ENCODE assay signal across 16 mouse cellular contexts in the genomic region with DNA sequence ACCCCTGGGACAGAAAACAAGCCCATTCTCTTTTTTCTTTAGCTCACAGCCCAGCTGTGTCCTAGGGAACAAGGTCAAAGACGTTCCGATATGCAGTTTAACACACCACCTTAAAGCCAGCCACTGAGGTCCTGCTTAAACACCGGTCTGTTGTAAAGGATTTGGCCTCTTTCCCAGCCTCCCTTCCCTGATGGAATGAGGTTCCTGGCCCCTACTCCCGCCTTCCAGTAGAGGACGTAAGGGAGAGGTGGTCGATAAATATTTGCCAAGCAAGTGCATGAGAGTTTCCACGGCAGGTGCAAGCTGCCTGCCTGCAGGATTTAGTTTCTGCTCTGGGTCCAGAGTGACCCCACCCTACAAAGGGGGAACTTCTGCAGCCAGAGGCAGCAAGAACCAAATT. TPM values are rescaled to one million over a fixed set of nuclear protein-coding genes. Genes with fewer than 3 reads are reported as not detected.
DNase-seq lines count a peak whose midpoint lies in the region; ATAC-seq and TF ChIP-seq lines count a peak whose summit lies in the region.
"Had no signal": no experiment of that assay in that cellular context is flagged by ENCODE, and none has a peak within 500 bp of the region (broad histone marks: within the 10 kb centered on the region; RNA-seq: fewer than 3 reads in every experiment).

No protein-coding gene starts in this region.

- DNase-seq in hindbrain, embryonic 11.5 days (ENCODE audit: low spot score), result no peak
- DNase-seq in brain, embryonic 14.5 days (ENCODE audit: low read depth), result peak; percentile 36
- DNase-seq in midbrain, postnatal 0 days (ENCODE audit: low spot score), result no peak
- no peak for DNase-seq in gastrocnemius, postnatal 4 days (ENCODE audit: low spot score in 2 of 2)
- DNase-seq in right cerebral cortex, postnatal 14 days, result no peak
- DNase-seq: cerebellum, adult 9-11 months; kidney, adult 8-10 months; kidney, postnatal 25 days; lung, adult 18-20 months; right cerebral cortex, postnatal 25 days; thymus, postnatal 36 days had no signal

- TF ChIP-seq POLR2A in brain, embryonic 14.5 days (IDR thresholded peaks at IDR 0.05; ENCODE audit: borderline replicate concordance, extremely low read depth, insufficient read depth, insufficient read length, poor library complexity, severe bottlenecking), result no peak

- H3K4me1 ChIP-seq in hindbrain, embryonic 15.5 days (replicated peaks), result peaks cover 62% of the 10 kb centered on the region
- peaks cover 16% of the 10 kb centered on the region; the same call in 1 of the 2 replicates for H3K4me1 ChIP-seq in hindbrain, embryonic 11.5 days (replicated peaks; ENCODE audit: control insufficient read depth, insufficient read depth, low read length)
- peaks cover 40% of the 10 kb centered on the region for H3K4me1 ChIP-seq in hindbrain, embryonic 16.5 days (ENCODE audit: control insufficient read depth, insufficient read depth, low read depth, low read length)
- peaks cover 23% of the 10 kb centered on the region; the same call in 1 of the 2 replicates for H3K4me1 ChIP-seq in midbrain, postnatal 0 days (ENCODE audit: insufficient read depth, low read length)

- H3K36me3 ChIP-seq in hindbrain, embryonic 15.5 days, result no peaks in the 10 kb centered on the region
- H3K36me3 ChIP-seq in hindbrain, embryonic 11.5 days (ENCODE audit: control insufficient read depth, insufficient read depth, low read length), result no peaks in the 10 kb centered on the region
- H3K36me3 ChIP-seq in hindbrain, embryonic 16.5 days (ENCODE audit: control insufficient read depth, insufficient read depth, low read length), result no peaks in the 10 kb centered on the region
- H3K36me3 ChIP-seq in midbrain, postnatal 0 days (ENCODE audit: insufficient read depth, low read length), result no peaks in the 10 kb centered on the region
- H3K36me3 ChIP-seq: G1E had no signal

- H3K27me3 ChIP-seq in hindbrain, embryonic 15.5 days, result 0 out of 2 replicates have a peak, but pooled peaks cover 4% of the 10 kb centered on the region
- peaks cover 6% of the 10 kb centered on the region for H3K27me3 ChIP-seq in hindbrain, embryonic 11.5 days (ENCODE audit: control insufficient read depth, insufficient read depth, low read length)
- peaks cover 11% of the 10 kb centered on the region for H3K27me3 ChIP-seq in hindbrain, embryonic 16.5 days (replicated peaks; ENCODE audit: control insufficient read depth, insufficient read depth, low read length)
- H3K27me3 ChIP-seq in midbrain, postnatal 0 days (ENCODE audit: insufficient read depth, low read length), result no peaks in the 10 kb centered on the region

- 47% methylated on average over 7 of the region's 7 CpGs for WGBS in hindbrain, embryonic 15.5 days
- 75% methylated on average over 7 of the region's 7 CpGs for WGBS in hindbrain, embryonic 11.5 days
- WGBS in hindbrain, embryonic 16.5 days, result 40% methylated on average over 7 of the region's 7 CpGs
- WGBS in midbrain, postnatal 0 days, result 49% methylated on average over 7 of the region's 7 CpGs

- no peak overlapping the region for H3K9ac ChIP-seq in hindbrain, embryonic 15.5 days
- no peak overlapping the region for H3K9ac ChIP-seq in hindbrain, embryonic 11.5 days (ENCODE audit: low read depth, low read length)
- H3K9ac ChIP-seq in hindbrain, embryonic 16.5 days (ENCODE audit: low read depth, low read length), result peak overlapping the region; percentile 18; the same call in 1 of the 2 replicates
- H3K9ac ChIP-seq in midbrain, postnatal 0 days (replicated peaks; ENCODE audit: low read length, poor library complexity, severe bottlenecking), result no peak overlapping the region

- peak; percentile 14; the same call in 1 of the 2 replicates for TF ChIP-seq CTCF in brain, embryonic 14.5 days (IDR thresholded peaks at IDR 0.05; ENCODE audit: borderline replicate concordance, extremely low read depth, insufficient read depth, insufficient read length)
- TF ChIP-seq CTCF in midbrain, postnatal 0 days (IDR thresholded peaks at IDR 0.05), result peak; percentile 12; the same call in 1 of the 2 replicates

- H3K4me2 ChIP-seq in hindbrain, embryonic 15.5 days, result peak overlapping the region; percentile 97
- H3K4me2 ChIP-seq in hindbrain, embryonic 11.5 days (replicated peaks; ENCODE audit: low read depth, low read length), result no peak overlapping the region
- peak overlapping the region; percentile 87 for H3K4me2 ChIP-seq in hindbrain, embryonic 16.5 days (ENCODE audit: low read length)
- H3K4me2 ChIP-seq in midbrain, postnatal 0 days (ENCODE audit: low read depth, low read length, poor library complexity, severe bottlenecking), result peak overlapping the region; percentile 29

- no peak overlapping the region for H3K27ac ChIP-seq in hindbrain, embryonic 15.5 days (replicated peaks)
- no peak overlapping the region for H3K27ac ChIP-seq in hindbrain, embryonic 11.5 days (ENCODE audit: low read depth, low read length)
- H3K27ac ChIP-seq in hindbrain, embryonic 16.5 days (ENCODE audit: low read depth, low read length), result no peak overlapping the region
- no peak overlapping the region for H3K27ac ChIP-seq in midbrain, postnatal 0 days (ENCODE audit: low read depth, low read length)

- no peaks in the 10 kb centered on the region for H3K9me3 ChIP-seq in hindbrain, embryonic 15.5 days
- H3K9me3 ChIP-seq in hindbrain, embryonic 11.5 days (ENCODE audit: control insufficient read depth, low read length), result no peaks in the 10 kb centered on the region
- no peaks in the 10 kb centered on the region for H3K9me3 ChIP-seq in hindbrain, embryonic 16.5 days (ENCODE audit: control insufficient read depth, low read length)
- H3K9me3 ChIP-seq in midbrain, postnatal 0 days (ENCODE audit: low read length), result no peaks in the 10 kb centered on the region

- ATAC-seq in hindbrain, embryonic 15.5 days (ENCODE audit: low FRiP score, low read depth), result no peak
- no peak for ATAC-seq in hindbrain, embryonic 11.5 days (ENCODE audit: low FRiP score)
- no peak for ATAC-seq in hindbrain, embryonic 16.5 days
- ATAC-seq in midbrain, postnatal 0 days (ENCODE audit: low FRiP score), result no peak
- ATAC-seq: forebrain, embryonic 14.5 days had no signal

- H3K4me3 ChIP-seq in hindbrain, embryonic 15.5 days, result no peak overlapping the region
- no peak overlapping the region for H3K4me3 ChIP-seq in hindbrain, embryonic 11.5 days (ENCODE audit: low read depth, low read length)
- no peak overlapping the region for H3K4me3 ChIP-seq in hindbrain, embryonic 16.5 days (ENCODE audit: low read length)
- no peak overlapping the region for H3K4me3 ChIP-seq in midbrain, postnatal 0 days (ENCODE audit: low read depth, low read length)
- H3K4me3 ChIP-seq: myocyte had no signal

RNA-seq across cellular contexts. Expression of a gene that starts 4.9 kb away (rescaled TPM):
- 4.7 and 4.9 TPM in 2 replicates for polyA plus RNA-seq in hindbrain, embryonic 15.5 days (2015; fragmentation: Nextera tagmentation; extraction: Ambion mirVana)
- 2.9 and 4.2 TPM in 2 replicates for polyA plus RNA-seq in hindbrain, embryonic 11.5 days (2014; fragmentation: Nextera tagmentation; extraction: Ambion mirVana)
- 2.1 and 6.7 TPM in 2 replicates for polyA plus RNA-seq in brain, embryonic 14.5 days (2012; rRNA removed)
- polyA plus RNA-seq in hindbrain, embryonic 16.5 days (2015; fragmentation: Nextera tagmentation; extraction: Ambion mirVana), result 3.3 and 3.6 TPM in 2 replicates
- total RNA-seq in midbrain, postnatal 0 days (2014; rRNA removed), result 26.1 and 26.4 TPM in 2 replicates
- polyA plus RNA-seq in midbrain, postnatal 0 days (2015; fragmentation: Nextera tagmentation; extraction: Ambion mirVana), result 2.1 and 2.5 TPM in 2 replicates
- total RNA-seq in gastrocnemius, postnatal 4 days (2021), result 10 to 100 TPM; 16.3 to 19.2 TPM
- polyA plus RNA-seq: G1E had no signal
